Mouse (Mus musculus) inflammation-experienced regulatory T-cells, adult 6 months (primary cell): ENCODE data around the gene Zkscan6. TPM values are rescaled to one million over a fixed set of nuclear protein-coding genes. Genes with fewer than 3 reads are reported as not detected.
A peak's percentile ranks its signal among the peaks of the same experiment; 100 is the strongest.

Experiments used
- ATAC-seq: one replicate; pipeline ENCODE4 v1.8.0; 2017
- polyA plus RNA-seq, 3 experiments: library from polyadenylated mRNA; unstranded; fragments of 100-300 nt; shearing (Covaris generic); gene quantifications; one replicate each; pipeline ENCODE4 v1.2.1; 2017

Gene Zkscan6
- 10 to 100 TPM in 2 of 3 experiments, 1 to 10 TPM in 1; 7.6 to 17.5 (median 13.7) TPM for polyA plus RNA-seq

- ATAC-seq = peak; percentile 87
Observed at GRCm38 (mm10) chr11:65806909-65807504, at the start of gene Zkscan6. TSS of gene Zkscan6 (plus strand) at chr11:65807175.

GRCm38 (mm10) chr11:65759350-65759749 lies 47.6 kb upstream of the Zkscan6 start:
- ATAC-seq = no peak

GRCm38 (mm10) chr11:65760912-65761311 lies 46.1 kb upstream of the Zkscan6 start:
- ATAC-seq = no peak

- no peak for ATAC-seq
Observed at GRCm38 (mm10) chr11:65768445-65768844, 38.5 kb upstream of the Zkscan6 start.

- ATAC-seq = no peak
Observed at GRCm38 (mm10) chr11:65769990-65770389, 37.0 kb upstream of the Zkscan6 start.

GRCm38 (mm10) chr11:65771546-65771945 lies 35.4 kb upstream of the Zkscan6 start:
- no peak for ATAC-seq

- no peak for ATAC-seq
Observed at GRCm38 (mm10) chr11:65773535-65773934, 33.4 kb upstream of the Zkscan6 start.

GRCm38 (mm10) chr11:65773946-65774656 lies 32.9 kb upstream of the Zkscan6 start:
- ATAC-seq = no peak

GRCm38 (mm10) chr11:65776906-65777611 lies 29.9 kb upstream of the Zkscan6 start:
- no peak for ATAC-seq

- no peak for ATAC-seq
Observed at GRCm38 (mm10) chr11:65777810-65778209, 29.2 kb upstream of the Zkscan6 start.

GRCm38 (mm10) chr11:65779066-65779465 lies 27.9 kb upstream of the Zkscan6 start:
- ATAC-seq = no peak

- no peak for ATAC-seq
Observed at GRCm38 (mm10) chr11:65779578-65779977, 27.4 kb upstream of the Zkscan6 start.

GRCm38 (mm10) chr11:65781596-65781995 lies 25.4 kb upstream of the Zkscan6 start:
- no peak for ATAC-seq

GRCm38 (mm10) chr11:65786160-65786559 lies 20.8 kb upstream of the Zkscan6 start:
- ATAC-seq = no peak

- peak; percentile 63 for ATAC-seq
Observed at GRCm38 (mm10) chr11:65787421-65788151, 19.4 kb upstream of the Zkscan6 start.

- ATAC-seq = peak; percentile 97
Observed at GRCm38 (mm10) chr11:65788154-65788553, 18.8 kb upstream of the Zkscan6 start, which contains the start of gene Map2k4. TSS of gene Map2k4 (minus strand) at chr11:65788297.

- peak; percentile 89 for ATAC-seq
Observed at GRCm38 (mm10) chr11:65794428-65795219, 12.4 kb upstream of the Zkscan6 start.

- ATAC-seq = no peak
Observed at GRCm38 (mm10) chr11:65795896-65796295, 11.1 kb upstream of the Zkscan6 start.

GRCm38 (mm10) chr11:65801899-65802298 lies 5.1 kb upstream of the Zkscan6 start:
- ATAC-seq = no peak

GRCm38 (mm10) chr11:65806321-65806904 lies 562 bp upstream of the Zkscan6 start:
- peak; percentile 67 for ATAC-seq

GRCm38 (mm10) chr11:65807601-65808000 lies 626 bp downstream of the Zkscan6 start:
- no peak for ATAC-seq

GRCm38 (mm10) chr11:65812088-65812487 lies 5.1 kb downstream of the Zkscan6 start:
- no peak for ATAC-seq
